Mouse (Mus musculus) brain, embryonic 14.5 days (tissue): ENCODE measurements at regions not wholly inside any gene's neighbourhood (a gene's known extent, or its start where the extent isn't known, plus 50 kb on each side); places are given as distances from the start of the nearest gene placed in this dataset.

Source experiments
- DNase-seq: peaks from one replicate; pipeline ENCODE4 v3.0.0-alpha.2; 2011; ENCODE audit warnings: low read depth
- CTCF ChIP-seq: fragments of 200-500 bp; IDR thresholded peaks from 2 replicates; pipeline ENCODE4 v1.5.1; 2012; ENCODE audit warnings: inconsistent platforms, mild to moderate bottlenecking, moderate library complexity, borderline replicate concordance; ENCODE audit not compliant: insufficient read depth, insufficient read length; ENCODE audit errors: extremely low read depth
- POLR2A ChIP-seq: fragments of 200-500 bp; IDR thresholded peaks from 2 replicates; pipeline ENCODE4 v1.6.1; 2012; ENCODE audit warnings: mild to moderate bottlenecking, inconsistent platforms, borderline replicate concordance; ENCODE audit not compliant: poor library complexity, insufficient read depth, insufficient read length, severe bottlenecking; ENCODE audit errors: extremely low read depth

DNA sequence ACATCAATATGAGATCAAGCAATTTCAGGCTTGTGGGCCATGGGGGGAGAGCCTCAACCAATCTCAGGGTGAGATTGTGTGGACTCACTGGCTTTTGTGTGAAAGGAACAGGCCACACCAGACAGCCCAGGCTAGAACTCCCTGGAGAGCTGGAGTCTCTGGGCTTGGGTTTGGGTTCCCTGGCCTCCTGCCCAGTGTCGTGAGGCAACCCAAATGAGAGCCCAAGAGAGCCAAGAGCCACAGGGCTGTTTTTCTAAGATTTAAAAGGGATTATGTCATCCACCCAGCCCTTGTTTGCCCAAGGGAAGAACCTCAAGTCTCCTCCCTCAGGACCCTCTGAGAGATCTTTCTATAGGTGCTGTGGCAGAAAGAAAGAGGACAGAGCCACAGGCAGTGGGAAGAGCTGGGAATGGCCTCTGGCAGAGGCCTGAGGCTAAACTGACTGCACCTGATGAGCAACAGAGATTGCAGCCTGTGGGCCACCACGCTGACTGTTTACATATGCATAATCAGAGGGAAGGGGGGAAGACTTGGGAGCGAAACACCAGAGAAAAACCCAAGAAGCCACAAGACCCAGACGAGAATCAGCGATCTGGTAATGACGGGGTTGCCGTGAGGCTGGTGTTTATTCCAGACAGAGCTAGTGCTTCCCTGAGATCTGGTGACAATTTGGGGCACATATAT, 92.1 kb downstream of the Bcl2l11 start:
- TF ChIP-seq CTCF (no peak), POLR2A (no peak)
- no peak for DNase-seq

DNA sequence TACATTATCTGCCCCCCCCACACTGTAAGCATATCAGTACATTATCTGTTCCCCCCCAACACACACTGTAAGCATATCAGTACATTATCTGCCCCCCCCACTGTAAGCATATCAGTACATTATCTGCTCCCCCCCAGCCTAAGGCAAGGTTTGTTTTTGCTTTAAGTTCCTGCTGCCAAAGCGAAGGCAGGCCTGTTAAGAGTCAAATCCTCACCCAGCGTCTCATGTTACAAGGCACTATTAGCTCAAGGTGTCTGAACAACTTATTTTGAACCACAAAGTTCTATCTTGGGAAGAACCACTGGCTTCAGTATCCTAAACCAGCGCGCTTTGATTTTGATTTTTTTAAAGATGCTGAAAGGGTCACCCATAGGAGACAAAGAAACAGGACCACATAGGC, 93.1 kb downstream of the Bcl2l11 start:
- DNase-seq = no peak
- TF ChIP-seq CTCF = no peak
- TF ChIP-seq POLR2A = no peak

DNA sequence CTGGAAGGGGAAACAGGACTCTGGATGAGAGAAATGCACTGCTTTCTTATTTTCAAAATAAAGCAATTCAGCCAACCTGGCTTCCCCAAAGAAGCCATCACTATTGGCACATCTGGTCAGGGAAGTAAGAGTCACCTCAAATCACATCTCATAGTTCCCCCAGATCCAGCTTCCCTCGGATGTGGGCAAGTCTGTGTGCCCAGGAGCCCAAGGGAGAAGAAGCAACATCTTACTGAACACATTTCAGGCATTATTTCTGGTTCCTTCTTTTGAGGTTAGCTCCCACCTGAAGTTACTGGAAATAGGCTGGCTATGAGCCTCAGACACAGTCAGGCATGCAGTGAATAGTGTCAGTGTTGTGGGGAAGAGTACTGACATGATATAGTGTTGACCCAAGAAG, 95.2 kb downstream of the Bcl2l11 start:
- no peak for DNase-seq
- TF ChIP-seq POLR2A = no peak
- no peak for TF ChIP-seq CTCF

DNA sequence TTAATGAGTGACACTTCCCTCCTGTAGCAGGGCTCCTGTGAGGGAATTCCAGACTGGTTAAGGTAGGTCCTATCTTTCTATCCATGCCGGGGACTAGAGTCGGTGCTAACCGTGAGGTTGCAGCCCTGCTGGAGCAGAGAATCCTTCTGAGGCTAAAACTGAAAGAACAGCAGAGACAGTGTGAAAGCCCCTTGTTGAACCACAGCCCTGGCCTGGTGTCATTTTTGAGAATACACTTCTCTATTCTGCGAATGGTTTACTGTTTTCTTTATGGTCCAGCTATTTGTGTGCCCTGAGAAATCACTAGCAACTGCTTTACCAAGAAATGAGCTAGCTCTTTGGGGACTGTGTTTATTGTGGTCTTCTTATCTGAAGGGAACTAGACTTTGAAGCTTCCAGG, 95.8 kb downstream of the Bcl2l11 start:
- no peak for DNase-seq
- TF ChIP-seq POLR2A (no peak), CTCF (no peak)

DNA sequence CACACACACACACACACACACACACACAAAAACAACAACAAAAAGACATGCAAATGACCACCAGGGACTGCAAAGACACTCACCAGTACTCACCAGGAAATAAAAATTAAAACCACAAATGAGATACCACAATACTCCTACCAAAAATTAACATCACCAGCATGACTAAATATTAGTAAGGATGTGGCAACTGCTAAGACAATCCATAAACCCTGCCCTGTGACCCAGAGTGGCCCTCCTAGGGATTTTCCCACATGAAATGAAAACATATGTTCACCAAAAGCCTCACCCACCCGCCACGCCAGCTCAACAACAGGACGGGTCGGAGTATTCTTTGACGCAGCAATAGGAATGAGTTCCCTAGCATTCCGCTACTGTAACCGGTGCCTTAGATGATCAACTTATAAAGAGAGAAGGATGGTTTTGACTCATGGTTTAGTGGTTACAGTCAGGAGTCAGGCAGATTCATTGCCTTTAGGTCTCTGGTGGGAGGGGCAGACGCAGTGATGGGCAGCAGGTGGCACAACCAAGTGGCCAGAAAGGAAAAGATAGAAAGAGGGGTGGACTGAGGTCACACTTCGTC, 100.7 kb downstream of the Bcl2l11 start:
- TF ChIP-seq POLR2A = no peak
- no peak for TF ChIP-seq CTCF
- no peak for DNase-seq

DNA sequence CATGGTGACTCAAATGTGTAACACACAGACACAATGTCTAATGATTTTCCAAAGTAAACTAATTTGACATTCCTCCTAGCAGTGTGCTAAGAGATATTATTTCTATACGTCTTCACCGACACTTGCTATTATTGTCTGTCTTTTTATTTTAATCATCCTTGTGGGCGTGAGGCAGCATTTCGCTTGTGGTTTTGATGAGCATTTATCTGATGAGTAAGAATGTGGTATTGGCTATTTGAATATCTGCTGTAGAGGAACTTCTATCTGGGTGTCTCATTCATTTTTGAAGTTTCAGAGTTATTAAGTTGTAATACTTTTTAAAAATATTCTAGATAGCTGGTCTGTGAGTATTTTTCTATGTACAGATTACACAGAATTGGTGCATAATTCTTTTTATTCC, 103.9 kb downstream of the Bcl2l11 start:
- DNase-seq = no peak
- TF ChIP-seq CTCF = no peak

DNA sequence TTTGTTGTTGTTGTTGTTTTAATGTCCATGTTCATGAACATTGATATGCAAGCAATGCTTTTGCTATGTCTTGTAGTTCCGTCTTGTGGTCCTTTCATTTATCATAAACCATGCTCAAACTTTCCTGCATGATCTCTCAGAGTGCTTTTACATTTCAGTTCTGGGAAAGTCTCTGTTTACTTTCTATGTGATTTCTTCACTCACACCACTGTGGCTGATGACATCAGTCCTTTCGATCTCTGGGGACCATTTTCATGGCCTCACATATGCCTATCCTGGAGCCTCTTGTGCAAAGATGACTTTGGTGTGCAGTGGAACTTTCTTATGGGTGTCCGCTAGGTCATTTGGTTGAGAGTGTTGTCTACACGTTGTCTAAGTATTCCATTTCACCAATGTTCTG, 105.1 kb downstream of the Bcl2l11 start:
- no peak for DNase-seq
- no peak for TF ChIP-seq POLR2A

DNA sequence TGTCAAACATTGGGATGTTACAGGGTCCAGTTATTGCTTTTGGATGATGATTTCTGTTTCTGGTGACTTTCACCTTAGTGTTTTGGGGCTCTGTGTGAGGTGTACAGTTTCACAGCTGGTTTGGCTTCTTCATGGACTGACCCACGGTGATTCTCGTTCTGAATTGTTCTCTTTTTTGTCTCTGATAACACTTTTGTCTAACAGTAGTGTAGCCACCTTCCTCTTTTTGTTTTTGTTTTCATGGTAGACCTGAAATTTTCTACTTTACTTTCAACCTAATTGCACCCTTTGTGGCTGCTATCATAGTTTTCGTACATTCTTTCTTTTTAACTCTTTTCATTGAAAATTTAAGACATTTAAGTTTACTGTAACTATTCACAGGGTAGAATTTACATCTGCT, 105.5 kb downstream of the Bcl2l11 start:
- TF ChIP-seq POLR2A (no peak), CTCF (no peak)
- DNase-seq = no peak

DNA sequence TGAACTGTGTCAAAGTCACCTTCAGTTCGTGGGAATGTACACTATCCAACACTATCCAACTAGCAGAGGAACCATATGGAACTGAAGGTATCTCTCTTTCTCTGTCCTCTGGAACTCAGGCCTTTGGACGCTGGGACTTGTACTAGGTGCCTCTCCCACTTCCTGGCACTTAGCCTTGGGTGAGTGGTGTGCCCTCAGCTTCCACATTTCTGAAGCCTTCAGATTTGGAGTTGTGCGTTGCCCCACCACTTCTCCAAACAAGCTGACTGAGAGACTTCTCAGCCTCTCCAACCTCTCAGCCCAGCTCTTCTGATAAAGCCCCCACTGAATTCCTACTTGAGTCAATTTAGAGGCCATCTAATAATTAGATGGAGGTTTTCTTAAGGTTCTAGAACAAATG, 106.2 kb downstream of the Bcl2l11 start:
- TF ChIP-seq CTCF = no peak
- TF ChIP-seq POLR2A = no peak
- DNase-seq = no peak

DNA sequence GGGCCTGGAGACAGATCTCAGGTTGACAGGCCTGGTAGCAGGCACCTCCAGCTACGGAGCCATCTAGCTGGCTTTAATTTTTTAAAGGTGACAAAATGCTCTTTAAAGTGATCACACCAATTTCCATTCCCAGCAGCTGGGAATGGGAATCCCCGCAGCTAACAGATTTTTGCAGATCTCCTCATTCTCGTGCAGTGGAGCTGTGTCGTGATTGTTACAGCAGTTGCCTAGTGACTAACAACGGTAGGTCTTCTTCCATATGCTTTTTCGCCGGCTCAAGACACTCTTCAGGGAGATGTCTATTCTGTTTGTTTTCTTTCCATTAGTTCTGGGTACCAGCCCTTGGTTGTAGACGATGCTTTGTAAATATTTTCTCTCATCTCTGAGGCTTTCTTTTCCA, 109.3 kb downstream of the Bcl2l11 start:
- TF ChIP-seq CTCF (no peak), POLR2A (no peak)
- DNase-seq = no peak

DNA sequence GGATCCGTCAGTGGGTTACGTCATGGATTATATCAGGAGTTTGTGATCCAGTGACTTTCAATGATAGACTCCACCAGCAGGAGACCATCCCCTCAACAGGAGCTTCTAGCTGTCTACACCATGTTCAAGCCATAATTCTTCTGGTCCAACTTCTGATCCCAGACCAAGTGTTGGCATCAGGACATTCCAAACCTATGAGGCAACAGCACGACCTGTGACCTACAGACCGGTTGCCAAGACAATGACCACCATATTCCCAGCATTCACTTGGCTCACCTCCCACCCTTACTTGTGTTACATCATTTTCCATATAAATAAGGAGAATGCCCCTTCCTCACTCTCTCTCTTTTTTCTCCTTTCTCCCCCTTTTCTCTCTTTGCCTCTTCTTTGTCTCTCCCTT, 113.6 kb downstream of the Bcl2l11 start:
- no peak for DNase-seq
- TF ChIP-seq CTCF (no peak), POLR2A (no peak)

DNA sequence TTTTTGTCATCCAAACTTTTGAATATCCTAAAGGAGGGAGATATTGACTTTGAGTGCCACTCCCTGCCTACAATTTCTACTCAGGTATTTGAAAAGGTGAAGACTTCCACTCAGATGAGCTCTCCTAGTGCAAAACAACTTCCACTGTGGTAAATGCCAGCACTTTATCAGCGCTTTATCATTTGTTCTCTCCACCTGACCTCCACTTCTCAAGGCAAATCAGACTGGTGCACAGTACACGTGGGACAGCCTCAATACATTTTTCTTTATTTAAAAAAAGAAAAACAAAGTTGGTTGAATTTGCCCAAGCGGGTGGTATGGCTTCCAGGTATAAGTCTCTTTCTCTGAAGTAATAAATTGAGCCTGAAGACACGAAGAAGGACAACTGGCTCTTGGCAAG, 114.2 kb downstream of the Bcl2l11 start:
- TF ChIP-seq CTCF = no peak
- TF ChIP-seq POLR2A = no peak
- DNase-seq = no peak
